Mouse (Mus musculus) hematopoietic stem cell, adult 5-6 weeks (primary cell): ENCODE measurements around the gene Tatdn2. TPM values are rescaled to one million over a fixed set of nuclear protein-coding genes. Genes with fewer than 3 reads are reported as not detected.

Source experiments
- ATAC-seq, 2 experiments: fragments of 125-278 bp in 1 of 2; replicated peaks in 1 of 2; 2 replicates each; pipeline ENCODE4 v1.8.0; 2016 to 2017; ENCODE audit warnings: inconsistent platforms in 2 of 2, mild to moderate bottlenecking in 2 of 2, moderate number of reproducible peaks in 2 of 2, low read depth in 1 of 2, moderate TSS enrichment in 1 of 2; ENCODE audit not compliant: low FRiP score in 2 of 2, poor library complexity in 2 of 2, severe bottlenecking in 2 of 2, insufficient read depth in 1 of 2, low TSS enrichment in 1 of 2
- total RNA-seq: library from RNA; stranded (forward); fragments of 172-1452, 232-1000 nt; gene quantifications from 2 replicates; pipeline ENCODE4 v1.2.3, GENCODE M21; 2017

Gene Tatdn2
- total RNA-seq, 1 experiment from 2014 or later: 137 TPM

- no peak for ATAC-seq
These were observed 45.5 kb downstream of the Tatdn2 start for GRCm38 (mm10) chr6:113742321-113742720.

GRCm38 (mm10) chr6:113743111-113743510 is 46.3 kb downstream of the Tatdn2 start:
- no peak for ATAC-seq

- ATAC-seq: no peak
These were observed 48.3 kb downstream of the Tatdn2 start for GRCm38 (mm10) chr6:113745117-113745516.

GRCm38 (mm10) chr6:113747284-113747683 is 50.4 kb downstream of the Tatdn2 start:
- no peak for ATAC-seq

- peak in 1 of 2 experiments; percentile 33; a peak in 2 of 4 replicates for ATAC-seq
These were observed 51.5 kb downstream of the Tatdn2 start for GRCm38 (mm10) chr6:113748351-113748750.

GRCm38 (mm10) chr6:113749119-113749685 is 52.4 kb downstream of the Tatdn2 start:
- ATAC-seq: peak in 1 of 2 experiments; percentile 18; a peak in 2 of 4 replicates

Other genes with a start within 250 kb of the Tatdn2 start
- 8.4 and 10.6 TPM in 2 replicates for gene Il17re, start 238.6 kb upstream of the Tatdn2 start, total RNA-seq
- 0.65 and 1.4 TPM in 2 replicates for gene Il17rc, start 225.6 kb upstream of the Tatdn2 start, total RNA-seq
- gene Creld1, start 213.8 kb upstream of the Tatdn2 start, total RNA-seq: 7.4 and 8.3 TPM in 2 replicates
- gene Prrt3, start 195.1 kb upstream of the Tatdn2 start, total RNA-seq: not detected in 2 replicates
- 31.2 and 37.1 TPM in 2 replicates for gene Emc3, start 165.4 kb upstream of the Tatdn2 start, total RNA-seq
- gene Fancd2, start 165.4 kb upstream of the Tatdn2 start, total RNA-seq: 22.0 and 25.4 TPM in 2 replicates
- not detected in 2 replicates for gene Fancd2os, start 96.3 kb upstream of the Tatdn2 start, total RNA-seq
- 104 and 118 TPM in 2 replicates for gene Brk1, start 92.3 kb upstream of the Tatdn2 start, total RNA-seq
- 13.5 and 18.6 TPM in 2 replicates for gene Vhl, start 73.1 kb upstream of the Tatdn2 start, total RNA-seq
- 20.7 and 30.8 TPM in 2 replicates for gene Irak2, start 58.6 kb upstream of the Tatdn2 start, total RNA-seq
- not detected in 2 replicates for gene Ghrl, start 22.8 kb downstream of the Tatdn2 start, total RNA-seq
- 88.1 and 99.7 TPM in 2 replicates for gene Sec13, start 43.7 kb downstream of the Tatdn2 start, total RNA-seq